Mouse (Mus musculus) midbrain, embryonic 11.5 days (tissue): ENCODE measurements at regions not wholly inside any gene's neighbourhood (a gene's known extent, or its start where the extent isn't known, plus 50 kb on each side); places are given as distances from the start of the nearest gene placed in this dataset.

Source experiments
- ATAC-seq: fragments of 200-750 bp; cut with Nextera tagmentation; 2 replicates; pipeline ENCODE4 v1.8.0; 2017; ENCODE audit warnings: moderate TSS enrichment, moderate library complexity; ENCODE audit not compliant: low FRiP score
- DNase-seq: peaks from one replicate; pipeline ENCODE4 v3.0.0; 2015; ENCODE audit warnings: low spot score; ENCODE audit errors: missing footprints
- H3K27ac ChIP-seq: fragments of 300-500 bp; sonication (generic); 2 replicates; pipeline ENCODE4 v1.5.1; 2014; ENCODE audit warnings: low read depth, low read length
- H3K27me3 ChIP-seq: fragments of 300-500 bp; sonication (generic); 2 replicates; pipeline ENCODE4 v1.6.1; 2014; ENCODE audit warnings: mild to moderate bottlenecking, low read length, moderate library complexity, mixed read lengths; ENCODE audit not compliant: control insufficient read depth, insufficient read depth
- H3K36me3 ChIP-seq: fragments of 300-500 bp; sonication (generic); 2 replicates; pipeline ENCODE4 v1.6.1; 2014; ENCODE audit warnings: mild to moderate bottlenecking, low read length, moderate library complexity, mixed read lengths; ENCODE audit not compliant: control insufficient read depth, insufficient read depth
- H3K4me1 ChIP-seq: fragments of 300-500 bp; sonication (generic); 2 replicates; pipeline ENCODE4 v1.6.1; 2014; ENCODE audit warnings: low read length; ENCODE audit not compliant: control insufficient read depth, insufficient read depth
- H3K4me2 ChIP-seq: fragments of 300-500 bp; sonication (generic); 2 replicates; pipeline ENCODE4 v1.6.1; 2014; ENCODE audit warnings: mild to moderate bottlenecking, moderate library complexity
- H3K4me3 ChIP-seq: fragments of 300-500 bp; sonication (generic); 2 replicates; pipeline ENCODE4 v1.5.1; 2014; ENCODE audit warnings: low read depth, low read length
- H3K9ac ChIP-seq: fragments of 300-500 bp; sonication (generic); 2 replicates; pipeline ENCODE4 v1.6.1; 2014; ENCODE audit warnings: low read length
- H3K9me3 ChIP-seq: fragments of 300-500 bp; sonication (generic); 2 replicates; pipeline ENCODE4 v1.6.1; 2016; ENCODE audit warnings: low read length; ENCODE audit not compliant: control insufficient read depth
- WGBS: fragments of 180-500 bp; shearing (Covaris S2); extraction: QIAGEN DNeasy Blood & Tissue Kit; methylation state at CpG from one replicate; pipeline ENCODE4 v1.1.7; 2014; 5-methylcytosine and 5-hydroxymethylcytosine counted together

GRCm38 (mm10) chr11:111558302-111559140 is 492.6 kb downstream of the Kcnj2 start:
- Histone ChIP-seq H3K9me3 (no peaks in the 10 kb centered on the region), H3K36me3 (no peaks in the 10 kb centered on the region), H3K9ac (no peak overlapping the region), H3K4me1 (no peaks in the 10 kb centered on the region), H3K27ac (no peak overlapping the region), H3K4me3 (no peak overlapping the region), H3K4me2 (no peak overlapping the region), H3K27me3 (no peaks in the 10 kb centered on the region)
- no peak for DNase-seq
- ATAC-seq: peak; percentile 4; the same call in 1 of the 2 replicates
- 65% methylated on average over 9 of the region's 9 CpGs for WGBS

- Histone ChIP-seq H3K9me3 (no peaks in the 10 kb centered on the region), H3K27ac (no peak overlapping the region), H3K36me3 (no peaks in the 10 kb centered on the region), H3K27me3 (no peaks in the 10 kb centered on the region), H3K9ac (no peak overlapping the region), H3K4me2 (no peak overlapping the region), H3K4me1 (no peaks in the 10 kb centered on the region), H3K4me3 (no peak overlapping the region)
- ATAC-seq: no peak
- peak; percentile 56 for DNase-seq
- 74% methylated on average over 5 of the region's 5 CpGs for WGBS
Observed at GRCm38 (mm10) chr11:111563171-111563570, 497.2 kb downstream of the Kcnj2 start.

- Histone ChIP-seq H3K4me2 (no peak overlapping the region), H3K4me3 (no peak overlapping the region), H3K27ac (no peak overlapping the region), H3K9ac (no peak overlapping the region), H3K36me3 (no peaks in the 10 kb centered on the region), H3K9me3 (no peaks in the 10 kb centered on the region), H3K27me3 (no peaks in the 10 kb centered on the region), H3K4me1 (no peaks in the 10 kb centered on the region)
- DNase-seq (peak; percentile 57), ATAC-seq (no peak)
- 92% methylated on average over 6 of the region's 6 CpGs for WGBS
Observed at GRCm38 (mm10) chr11:111568041-111568440, 502.1 kb downstream of the Kcnj2 start.

GRCm38 (mm10) chr11:111568876-111569275 is 502.9 kb downstream of the Kcnj2 start:
- 83% methylated on average over 9 of the region's 9 CpGs for WGBS
- H3K9ac ChIP-seq: no peak overlapping the region
- no peak overlapping the region for H3K4me3 ChIP-seq
- H3K9me3 ChIP-seq: no peaks in the 10 kb centered on the region
- H3K27ac ChIP-seq: no peak overlapping the region
- ATAC-seq (no peak), DNase-seq (peak; percentile 57)
- H3K4me2 ChIP-seq: no peak overlapping the region
- no peaks in the 10 kb centered on the region for H3K36me3 ChIP-seq
- no peaks in the 10 kb centered on the region for H3K4me1 ChIP-seq
- H3K27me3 ChIP-seq: no peaks in the 10 kb centered on the region

- Histone ChIP-seq H3K4me2 (no peak overlapping the region), H3K36me3 (no peaks in the 10 kb centered on the region), H3K4me1 (no peaks in the 10 kb centered on the region), H3K27me3 (no peaks in the 10 kb centered on the region), H3K9ac (no peak overlapping the region), H3K4me3 (no peak overlapping the region), H3K27ac (no peak overlapping the region), H3K9me3 (no peaks in the 10 kb centered on the region)
- no peak for ATAC-seq
- peak; percentile 53 for DNase-seq
- 28% methylated on average over 1 of the region's 1 CpGs for WGBS
Observed at GRCm38 (mm10) chr11:111577883-111578282, 511.9 kb downstream of the Kcnj2 start.

- 66% methylated on average over 4 of the region's 4 CpGs for WGBS
- ATAC-seq (no peak), DNase-seq (peak; percentile 75)
- no peaks in the 10 kb centered on the region for H3K36me3 ChIP-seq
- H3K27ac ChIP-seq: no peak overlapping the region
- no peak overlapping the region for H3K4me3 ChIP-seq
- H3K27me3 ChIP-seq: no peaks in the 10 kb centered on the region
- no peak overlapping the region for H3K9ac ChIP-seq
- no peaks in the 10 kb centered on the region for H3K4me1 ChIP-seq
- H3K9me3 ChIP-seq: no peaks in the 10 kb centered on the region
- H3K4me2 ChIP-seq: no peak overlapping the region
Observed at GRCm38 (mm10) chr11:111582980-111583379, 517.0 kb downstream of the Kcnj2 start.

- no peak for ATAC-seq
- H3K4me3 ChIP-seq: no peak overlapping the region
- H3K9me3 ChIP-seq: no peaks in the 10 kb centered on the region
- H3K4me2 ChIP-seq: no peak overlapping the region
- no peaks in the 10 kb centered on the region for H3K4me1 ChIP-seq
- 75% methylated on average over 13 of the region's 13 CpGs for WGBS
- H3K27ac ChIP-seq: no peak overlapping the region
- DNase-seq: peak; percentile 79
- no peak overlapping the region for H3K9ac ChIP-seq
- H3K27me3 ChIP-seq: no peaks in the 10 kb centered on the region
- H3K36me3 ChIP-seq: no peaks in the 10 kb centered on the region
Observed at GRCm38 (mm10) chr11:111583606-111584005, 517.6 kb downstream of the Kcnj2 start.

GRCm38 (mm10) chr11:111599456-111599855 is 533.5 kb downstream of the Kcnj2 start:
- Histone ChIP-seq H3K27me3 (no peaks in the 10 kb centered on the region), H3K4me1 (no peaks in the 10 kb centered on the region), H3K4me3 (no peak overlapping the region), H3K9me3 (no peaks in the 10 kb centered on the region), H3K27ac (no peak overlapping the region), H3K9ac (no peak overlapping the region), H3K36me3 (no peaks in the 10 kb centered on the region), H3K4me2 (no peak overlapping the region)
- ATAC-seq: no peak
- no peak for DNase-seq

- Histone ChIP-seq H3K4me2 (no peak overlapping the region), H3K36me3 (no peaks in the 10 kb centered on the region), H3K4me1 (no peaks in the 10 kb centered on the region), H3K9ac (no peak overlapping the region), H3K4me3 (no peak overlapping the region), H3K27me3 (no peaks in the 10 kb centered on the region), H3K27ac (no peak overlapping the region), H3K9me3 (no peaks in the 10 kb centered on the region)
- ATAC-seq (no peak), DNase-seq (no peak)
- 85% methylated on average over 11 of the region's 11 CpGs for WGBS
Observed at GRCm38 (mm10) chr11:111605146-111605545, 539.2 kb downstream of the Kcnj2 start.
